Mouse (Mus musculus) MEL (cell line): ENCODE data around the gene Abhd18. TPM values are rescaled to one million over a fixed set of nuclear protein-coding genes. Genes with fewer than 3 reads are reported as not detected.

Source experiments
- DNase-seq: peaks from one replicate; pipeline ENCODE4 v3.0.0; 2011; ENCODE audit warnings: low read depth, low spot score
- H3K27ac ChIP-seq: 2 replicates; pipeline ENCODE4 v1.5.1; 2012; ENCODE audit warnings: low read depth, mild to moderate bottlenecking, control low read depth, low read length, moderate library complexity; ENCODE audit not compliant: control insufficient read depth
- H3K27me3 ChIP-seq, 2 experiments: fragments of 150-350 bp in 1 of 2; sonication (generic) in 1 of 2; 2 replicates each; pipeline ENCODE4 v1.6.1; 2012; ENCODE audit warnings: low read length in 2 of 2, mild to moderate bottlenecking in 2 of 2, improper control_type of control experiment in 1 of 2, moderate library complexity in 1 of 2; ENCODE audit not compliant: insufficient read depth in 2 of 2, control insufficient read depth in 1 of 2
- H3K36me3 ChIP-seq, 2 experiments: 2 replicates each; pipeline ENCODE4 v1.6.1; 2012 to 2014; ENCODE audit warnings: low read length in 2 of 2, improper control_type of control experiment in 1 of 2, inconsistent platforms in 1 of 2, mild to moderate bottlenecking in 1 of 2; ENCODE audit not compliant: insufficient read depth in 2 of 2, control insufficient read depth in 1 of 2
- H3K4me1 ChIP-seq, 2 experiments: fragments of 150-350 bp in 1 of 2; sonication (generic) in 1 of 2; 2 replicates each; pipeline ENCODE4 v1.6.1; 2012; ENCODE audit warnings: low read length in 2 of 2, improper control_type of control experiment in 1 of 2, mild to moderate bottlenecking in 1 of 2; ENCODE audit not compliant: insufficient read depth in 2 of 2, control insufficient read depth in 1 of 2
- H3K4me3 ChIP-seq, 2 experiments: fragments of 150-350 bp in 1 of 2; sonication (generic) in 1 of 2; 2 replicates each; pipeline ENCODE4 v1.5.1; 2012; ENCODE audit warnings: low read depth in 2 of 2, low read length in 2 of 2, mild to moderate bottlenecking in 2 of 2, moderate library complexity in 2 of 2, control low read depth in 1 of 2, improper control_type of control experiment in 1 of 2; ENCODE audit not compliant: control insufficient read depth in 1 of 2, insufficient read depth in 1 of 2
- H3K79me2 ChIP-seq: 2 replicates; pipeline ENCODE4 v1.6.1; 2012; ENCODE audit warnings: mild to moderate bottlenecking, low read length, moderate library complexity; ENCODE audit not compliant: control insufficient read depth, poor library complexity, insufficient read depth
- H3K9ac ChIP-seq: 2 replicates; pipeline ENCODE4 v1.6.1; 2012; ENCODE audit warnings: low read depth, mild to moderate bottlenecking, control low read depth, low read length, moderate library complexity; ENCODE audit not compliant: control insufficient read depth, poor library complexity, severe bottlenecking
- H3K9me3 ChIP-seq: fragments of 150-350 bp; sonication (generic); replicated peaks from 2 replicates; pipeline ENCODE4 v1.6.1; 2012; ENCODE audit warnings: mild to moderate bottlenecking, low read length, improper control_type of control experiment, moderate library complexity; ENCODE audit not compliant: insufficient read depth
- BHLHE40 ChIP-seq: IDR thresholded peaks from 2 replicates; pipeline ENCODE4 v1.6.1; 2012; ENCODE audit warnings: low read depth, mild to moderate bottlenecking, inconsistent platforms, low read length, improper control_type of control experiment, borderline replicate concordance
- E2F4 ChIP-seq: IDR thresholded peaks from 2 replicates; pipeline ENCODE4 v1.6.1; 2011; ENCODE audit warnings: low read depth, low read length, improper control_type of control experiment, borderline replicate concordance
- ELF1 ChIP-seq: IDR thresholded peaks from 2 replicates; pipeline ENCODE4 v1.6.1; 2014; ENCODE audit warnings: low read depth, mild to moderate bottlenecking, inconsistent platforms, low read length, improper control_type of control experiment, moderate library complexity
- GABPA ChIP-seq: IDR thresholded peaks from 2 replicates; pipeline ENCODE4 v1.6.1; 2012; ENCODE audit warnings: low read depth, mild to moderate bottlenecking, inconsistent platforms, low read length, improper control_type of control experiment, moderate library complexity
- HCFC1 ChIP-seq: IDR thresholded peaks from 2 replicates; pipeline ENCODE4 v1.6.1; 2012; ENCODE audit warnings: low read depth, mild to moderate bottlenecking, inconsistent platforms, low read length, improper control_type of control experiment, moderate library complexity
- MAX ChIP-seq: IDR thresholded peaks from 2 replicates; pipeline ENCODE4 v1.6.1; 2011; ENCODE audit warnings: low read length, improper control_type of control experiment
- MAZ ChIP-seq: IDR thresholded peaks from 2 replicates; pipeline ENCODE4 v1.6.1; 2012; ENCODE audit warnings: low read depth, mild to moderate bottlenecking, inconsistent platforms, low read length, improper control_type of control experiment
- MEF2A ChIP-seq: IDR thresholded peaks from 2 replicates; pipeline ENCODE4 v1.6.1; 2014; ENCODE audit warnings: low read depth, mild to moderate bottlenecking, inconsistent platforms, low read length, improper control_type of control experiment; ENCODE audit not compliant: poor library complexity, insufficient replicate concordance, severe bottlenecking; ENCODE audit errors: extremely low read depth
- MXI1 ChIP-seq: IDR thresholded peaks from 2 replicates; pipeline ENCODE4 v1.6.1; 2011; ENCODE audit warnings: mild to moderate bottlenecking, low read depth, low read length, improper control_type of control experiment
- NELFE ChIP-seq: IDR thresholded peaks from 2 replicates; pipeline ENCODE4 v1.6.1; 2011; ENCODE audit warnings: low read depth, low read length, improper control_type of control experiment
- POLR2A ChIP-seq, 2 experiments: IDR thresholded peaks; 2 replicates each; pipeline ENCODE4 v1.6.1; 2011 to 2012; ENCODE audit warnings: low read length in 2 of 2, mild to moderate bottlenecking in 2 of 2, control low read depth in 1 of 2, improper control_type of control experiment in 1 of 2, low read depth in 1 of 2, moderate library complexity in 1 of 2; ENCODE audit not compliant: control insufficient read depth in 1 of 2, insufficient read depth in 1 of 2, poor library complexity in 1 of 2
- POLR2AphosphoS2 ChIP-seq: IDR thresholded peaks from 2 replicates; pipeline ENCODE4 v1.6.1; 2011; ENCODE audit warnings: low read length, improper control_type of control experiment
- POLR2AphosphoS5 ChIP-seq: IDR thresholded peaks from 2 replicates; pipeline ENCODE4 v1.6.1; 2012; ENCODE audit warnings: low read depth, borderline replicate concordance, mild to moderate bottlenecking, inconsistent platforms, low read length, moderate library complexity, mixed read lengths
- RAD21 ChIP-seq: IDR thresholded peaks from 2 replicates; pipeline ENCODE4 v1.6.1; 2011; ENCODE audit warnings: mild to moderate bottlenecking, low read depth, low read length, improper control_type of control experiment
- RCOR1 ChIP-seq: IDR thresholded peaks from 2 replicates; pipeline ENCODE4 v1.6.1; 2012; ENCODE audit warnings: low read depth, mild to moderate bottlenecking, inconsistent platforms, low read length, improper control_type of control experiment
- TAL1 ChIP-seq: IDR thresholded peaks from 2 replicates; pipeline ENCODE4 v1.6.1; 2012; ENCODE audit warnings: mild to moderate bottlenecking, inconsistent platforms, low read length, moderate library complexity, mixed read lengths
- TCF12 ChIP-seq: IDR thresholded peaks from 2 replicates; pipeline ENCODE4 v1.6.1; 2014; ENCODE audit warnings: low read depth, mild to moderate bottlenecking, inconsistent platforms, low read length, improper control_type of control experiment, moderate library complexity
- UBTF ChIP-seq: IDR thresholded peaks from 2 replicates; pipeline ENCODE4 v1.6.1; 2012; ENCODE audit warnings: low read depth, mild to moderate bottlenecking, inconsistent platforms, low read length, improper control_type of control experiment, moderate library complexity, borderline replicate concordance; ENCODE audit not compliant: insufficient read depth
- ZC3H11A ChIP-seq: IDR thresholded peaks from 2 replicates; pipeline ENCODE4 v1.6.1; 2012; ENCODE audit warnings: low read depth, mild to moderate bottlenecking, inconsistent platforms, low read length, improper control_type of control experiment
- ZKSCAN1 ChIP-seq: IDR thresholded peaks from 2 replicates; pipeline ENCODE4 v1.6.1; 2012; ENCODE audit warnings: low read depth, mild to moderate bottlenecking, inconsistent platforms, low read length, improper control_type of control experiment, moderate library complexity
- ZMIZ1 ChIP-seq: IDR thresholded peaks from 2 replicates; pipeline ENCODE4 v1.6.1; 2012; ENCODE audit warnings: low read depth, mild to moderate bottlenecking, inconsistent platforms, low read length, improper control_type of control experiment, moderate library complexity
- polyA plus RNA-seq, 2 experiments: library from polyadenylated mRNA; stranded (reverse) in 1 of 2; unstranded in 1 of 2; fragments of >175 nt in 1 of 2; fragments of >200 nt in 1 of 2; gene quantifications; 2 replicates each; pipeline versions ENCODE4 v1.2.1 to v1.2.4; 2012; ENCODE audit warnings: low replicate concordance in 2 of 2, low read depth in 1 of 2; ENCODE audit not compliant: insufficient read length in 2 of 2, insufficient read depth in 1 of 2, missing spikeins in 1 of 2
- total RNA-seq: library from RNA; depleted of rRNA; stranded (reverse); fragments of 300-350 nt; gene quantifications from 2 replicates; pipeline ENCODE4 v1.2.3, GENCODE M21; 2012

The Abhd18 gene
- total and polyA plus RNA-seq, 3 experiments = 1.3 to 3.6 TPM; not detected in 1

DNA sequence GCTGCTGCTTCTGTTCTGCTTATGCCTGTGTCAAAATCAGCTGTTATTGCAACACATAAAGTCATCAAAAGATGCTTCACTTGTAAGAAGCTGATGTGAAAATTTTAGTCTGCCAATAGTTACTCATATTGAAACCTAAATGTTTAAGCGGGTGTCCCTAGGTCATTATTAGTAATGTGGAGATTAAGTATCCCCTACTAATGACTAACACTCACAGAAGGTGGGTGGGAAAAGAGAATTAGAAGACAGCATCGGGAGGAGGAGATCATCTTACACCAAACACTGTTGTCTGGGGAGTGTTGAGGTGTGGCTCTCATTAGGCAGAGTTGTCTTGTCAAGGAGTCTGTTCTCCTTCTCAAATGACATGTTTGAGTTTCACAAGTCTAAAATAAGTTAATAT lies 39.9 kb upstream of the Abhd18 start:
- TF ChIP-seq RCOR1 = no peak
- no peak overlapping the region for H3K4me3 ChIP-seq
- H3K79me2 ChIP-seq = peaks cover 21% of the 10 kb centered on the region
- peaks cover 0 to 12% of the 10 kb centered on the region in 2 experiments; a peak in 2 of 4 replicates for H3K4me1 ChIP-seq
- no peak overlapping the region for H3K27ac ChIP-seq
- H3K27me3 ChIP-seq = no peaks in the 10 kb centered on the region
- H3K9me3 ChIP-seq = no peaks in the 10 kb centered on the region
- H3K9ac ChIP-seq = no peak overlapping the region
- H3K36me3 ChIP-seq = peaks cover 31 to 73% of the 10 kb centered on the region in 2 experiments
- peak; percentile 32 for DNase-seq

GRCm38 (mm10) chr3:40808686-40809085 lies 38.1 kb upstream of the Abhd18 start:
- Histone ChIP-seq H3K9ac (no peak overlapping the region), H3K9me3 (no peaks in the 10 kb centered on the region), H3K27me3 (no peaks in the 10 kb centered on the region), H3K79me2 (peaks cover 14% of the 10 kb centered on the region), H3K4me3 (no peak overlapping the region)
- DNase-seq = no peak
- no peak for TF ChIP-seq BHLHE40
- TF ChIP-seq TAL1 = no peak
- no peak for TF ChIP-seq MAX
- 0 out of 2 replicates have a peak, but pooled peaks have one; percentile 7 for TF ChIP-seq ELF1
- TF ChIP-seq, all 39 proteins: peak for 1
- no peak overlapping the region for H3K27ac ChIP-seq
- H3K36me3 ChIP-seq = peaks cover 19 to 74% of the 10 kb centered on the region in 2 experiments
- H3K4me1 ChIP-seq = peaks cover 0 to 4% of the 10 kb centered on the region in 2 experiments; a peak in 2 of 4 replicates

DNA sequence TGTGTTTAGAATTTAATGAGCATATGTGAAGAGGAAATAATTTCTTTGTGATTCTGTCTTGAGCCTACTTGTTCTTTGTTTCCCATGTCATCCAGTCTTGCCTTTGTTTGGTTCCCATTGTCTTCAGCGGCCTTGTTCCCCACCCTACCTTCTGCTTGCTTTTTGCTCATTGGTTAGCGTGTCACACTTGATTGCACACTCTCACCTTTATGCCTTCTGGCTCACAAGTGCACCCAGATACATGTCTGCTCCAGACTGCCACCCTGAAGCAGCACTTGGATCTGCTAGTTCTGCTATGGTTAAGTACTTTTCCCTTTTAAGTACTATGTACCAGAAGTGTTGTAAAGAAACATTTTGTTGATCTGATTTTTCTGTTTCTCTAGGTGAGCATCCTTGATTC lies 36.9 kb upstream of the Abhd18 start:
- no peaks in the 10 kb centered on the region for H3K9me3 ChIP-seq
- no peak for TF ChIP-seq E2F4
- no peak for TF ChIP-seq MAZ
- TF ChIP-seq NELFE = no peak
- H3K27me3 ChIP-seq = no peaks in the 10 kb centered on the region
- peaks cover 0 to 4% of the 10 kb centered on the region in 2 experiments; a peak in 2 of 4 replicates for H3K4me1 ChIP-seq
- no peak overlapping the region for H3K4me3 ChIP-seq
- H3K79me2 ChIP-seq = peaks cover 11% of the 10 kb centered on the region
- no peak overlapping the region for H3K9ac ChIP-seq
- peaks cover 14 to 71% of the 10 kb centered on the region in 2 experiments for H3K36me3 ChIP-seq
- no peak for DNase-seq
- no peak overlapping the region for H3K27ac ChIP-seq

DNA sequence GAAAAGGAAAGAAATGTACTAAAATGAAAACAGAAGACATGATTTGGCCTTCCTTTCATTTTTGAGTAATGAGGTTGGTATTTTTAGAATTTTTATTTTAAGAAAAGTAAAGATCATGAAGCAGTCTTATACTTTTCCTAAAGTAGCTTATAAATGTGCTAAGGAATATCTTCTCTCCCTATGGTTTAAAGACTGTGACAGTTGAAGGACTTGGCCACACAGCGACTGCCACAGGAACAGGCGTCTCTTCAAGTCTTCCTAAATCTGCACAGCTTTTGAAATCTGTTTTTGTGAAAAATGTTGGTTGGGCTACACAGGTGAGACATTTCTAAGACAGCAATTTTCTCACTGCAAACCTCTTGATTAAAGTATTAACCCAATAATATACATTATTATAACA lies 33.5 kb upstream of the Abhd18 start:
- H3K27ac ChIP-seq = no peak overlapping the region
- H3K9ac ChIP-seq = no peak overlapping the region
- no peak for DNase-seq
- no peak overlapping the region for H3K4me3 ChIP-seq
- peaks cover 0 to 60% of the 10 kb centered on the region in 2 experiments; a peak in 2 of 4 replicates for H3K36me3 ChIP-seq
- H3K9me3 ChIP-seq = no peaks in the 10 kb centered on the region
- no peaks in the 10 kb centered on the region for H3K4me1 ChIP-seq
- H3K79me2 ChIP-seq = no peaks in the 10 kb centered on the region
- H3K27me3 ChIP-seq = no peaks in the 10 kb centered on the region
- TF ChIP-seq POLR2AphosphoS5 (no peak), TCF12 (no peak), ZMIZ1 (no peak), MEF2A (no peak), ZC3H11A (no peak), MXI1 (no peak), HCFC1 (no peak), POLR2A (IDR thresholded peaks at IDR 0.05; ENCODE audit: control insufficient read depth in 1 of 2, insufficient read depth in 1 of 2, low read depth in 1 of 2, low read length in 2 of 2, poor library complexity in 1 of 2) (no peak), UBTF (no peak), ELF1 (no peak), RAD21 (no peak), POLR2AphosphoS2 (no peak), ZKSCAN1 (no peak), GABPA (no peak)
